ENCODE assay signal across 22 mouse cellular contexts in genomic region chr5:21565392-21566065, GRCm38 (mm10). TPM values are rescaled to one million over a fixed set of nuclear protein-coding genes. Genes with fewer than 3 reads are reported as not detected.
A peak's percentile ranks its signal among the peaks of the same experiment; 100 is the strongest.
DNase-seq lines count a peak whose midpoint lies in the region; ATAC-seq and TF ChIP-seq lines count a peak whose summit lies in the region.
"Had no signal": no experiment of that assay in that cellular context is flagged by ENCODE, and none has a peak within 500 bp of the region (broad histone marks: within the 10 kb centered on the region; RNA-seq: fewer than 3 reads in every experiment).

No protein-coding gene starts in this region.

- no peak for DNase-seq in frontal cortex, postnatal 14 days (ENCODE audit: low spot score in 2 of 2)
- peak; percentile 26 to 46 for DNase-seq in right cerebral cortex, adult 2 months (ENCODE audit: low spot score in 2 of 2)
- no peak for DNase-seq in right cerebral cortex, postnatal 25 days
- peak; percentile 47 to 49 for DNase-seq in layer of hippocampus, adult 2 months (ENCODE audit: low spot score in 2 of 2)
- no peak for DNase-seq in MN1 (ENCODE audit: low spot score)
- DNase-seq in gastrocnemius, adult 2 months: no peak
- DNase-seq in gastrocnemius, postnatal 25 days: no peak
- DNase-seq: cerebellum, adult 9-10 months; gastrocnemius, postnatal 14 days; lung, postnatal 14 days; thymus, postnatal 4 days had no signal

- no peak overlapping the region for H3K4me3 ChIP-seq in layer of hippocampus, adult 2 months
- H3K4me3 ChIP-seq in gastrocnemius, adult 2 months: no peak overlapping the region
- H3K4me3 ChIP-seq: forebrain, embryonic 10.5 days; heart, embryonic 12.5 days; intestine, embryonic 15.5 days; liver, embryonic 12.5 days; neural tube, embryonic 12.5 days had no signal

- H3K27ac ChIP-seq in layer of hippocampus, adult 2 months: peak overlapping the region; percentile 48; the same call in 1 of the 2 replicates
- H3K27ac ChIP-seq in gastrocnemius, adult 2 months: no peak overlapping the region
- H3K27ac ChIP-seq: forebrain, embryonic 10.5 days; intestine, embryonic 15.5 days; kidney, postnatal 0 days; liver, embryonic 12.5 days; neural tube, embryonic 12.5 days; stomach, postnatal 0 days had no signal

- ATAC-seq in frontal cortex, adult (ENCODE audit: low TSS enrichment): peak; percentile 39
- ATAC-seq: CD4-positive, CD25-positive, alpha-beta regulatory T cell, adult 4 months; intestine, embryonic 15.5 days; liver, embryonic 12.5 days; midbrain, embryonic 16.5 days had no signal

- intact Hi-C loops in gastrocnemius, adult 2 months (cut with DNase I): loop anchor here (10.0 kb wide), 1 partner anchor 71 kb away; no protein-coding TSS in a partner anchor

- no peak for TF ChIP-seq CTCF in layer of hippocampus, adult 2 months (conservative IDR thresholded peaks at IDR 0.05)
- TF ChIP-seq CTCF in gastrocnemius, adult 2 months (IDR thresholded peaks at IDR 0.05): no peak

RNA-seq across cellular contexts. Expression of gene Lrrc17, which starts 22.2 kb away (rescaled TPM):
- total RNA-seq in layer of hippocampus, adult 2 months (2021): under 1 TPM; 0.23 to 0.47 TPM
- total RNA-seq in gastrocnemius, adult 2 months (2021): 1 to 10 TPM; 1.0 to 1.8 TPM
- total RNA-seq in gastrocnemius, postnatal 25 days (2021): 1 to 10 TPM; 2.4 to 4.7 TPM
- total RNA-seq: hematopoietic stem cell, adult 5-6 weeks had no signal

Comparison
In these comparisons a context has a peak if more than half of its experiments do, and no peak if none do; other contexts are left out.
1. DNase-seq: peak in right cerebral cortex, adult 2 months (2 of 2) and layer of hippocampus, adult 2 months (2 of 2); none in frontal cortex, postnatal 14 days (0 of 2), right cerebral cortex, postnatal 25 days (single experiment), MN1 (single experiment), gastrocnemius, adult 2 months (single experiment) and gastrocnemius, postnatal 25 days (single experiment).